Mouse (Mus musculus) midbrain, postnatal 0 days (tissue): Measurements from ENCODE around the gene Vps13c. TPM values are rescaled to one million over a fixed set of nuclear protein-coding genes. Genes with fewer than 3 reads are reported as not detected.

Source experiments
- ATAC-seq: fragments of 200-750 bp; cut with Nextera tagmentation; 2 replicates; pipeline ENCODE4 v1.8.0; 2017; ENCODE audit warnings: moderate number of reproducible peaks, mild to moderate bottlenecking, moderate TSS enrichment, moderate library complexity; ENCODE audit not compliant: low FRiP score
- DNase-seq: peaks from one replicate; pipeline ENCODE4 v3.0.0-alpha.2; 2015; ENCODE audit warnings: low spot score
- H3K27ac ChIP-seq: fragments of 300-500 bp; sonication (generic); 2 replicates; pipeline ENCODE4 v1.5.1; 2014; ENCODE audit warnings: low read depth, mild to moderate bottlenecking, low read length, mixed read lengths
- H3K27me3 ChIP-seq: fragments of 300-500 bp; sonication (generic); 2 replicates; pipeline ENCODE4 v1.6.1; 2014; ENCODE audit warnings: low read length, control low read depth, mixed read lengths; ENCODE audit not compliant: insufficient read depth
- H3K36me3 ChIP-seq: fragments of 300-500 bp; sonication (generic); 2 replicates; pipeline ENCODE4 v1.6.1; 2014; ENCODE audit warnings: low read length, control low read depth, mixed read lengths; ENCODE audit not compliant: insufficient read depth
- H3K4me1 ChIP-seq: fragments of 300-500 bp; sonication (generic); 2 replicates; pipeline ENCODE4 v1.6.1; 2014; ENCODE audit warnings: mild to moderate bottlenecking, control low read depth, antibody characterized with exemption, low read length, mixed read lengths; ENCODE audit not compliant: insufficient read depth
- H3K4me2 ChIP-seq: fragments of 300-500 bp; sonication (generic); 2 replicates; pipeline ENCODE4 v1.6.1; 2014; ENCODE audit warnings: low read depth, mild to moderate bottlenecking, low read length, mixed read lengths; ENCODE audit not compliant: poor library complexity, severe bottlenecking
- H3K4me3 ChIP-seq: fragments of 300-500 bp; sonication (generic); 2 replicates; pipeline ENCODE4 v1.5.1; 2014; ENCODE audit warnings: low read depth, mild to moderate bottlenecking, low read length, moderate library complexity
- H3K9ac ChIP-seq: fragments of 300-500 bp; sonication (generic); replicated peaks from 2 replicates; pipeline ENCODE4 v1.6.1; 2014; ENCODE audit warnings: mild to moderate bottlenecking, low read length, moderate library complexity, mixed read lengths; ENCODE audit not compliant: poor library complexity, severe bottlenecking
- H3K9me3 ChIP-seq: fragments of 300-500 bp; sonication (generic); 2 replicates; pipeline ENCODE4 v1.6.1; 2016; ENCODE audit warnings: low read length, control low read depth
- CTCF ChIP-seq: IDR thresholded peaks from 2 replicates; pipeline ENCODE4 v1.5.1; 2016; ENCODE audit warnings: antibody characterized with exemption, mild to moderate bottlenecking
- WGBS: fragments of 180-500 bp; shearing (Covaris S2); extraction: QIAGEN DNeasy Blood & Tissue Kit; methylation state at CpG from one replicate; pipeline ENCODE4 v1.1.7; 2014; 5-methylcytosine and 5-hydroxymethylcytosine counted together
- polyA plus RNA-seq: library from polyadenylated mRNA; unstranded; fragments of >200 nt; fragmentation: Nextera tagmentation; extraction: Ambion mirVana; gene quantifications from 2 replicates; pipeline ENCODE4 v1.2.1, GENCODE M21; 2015
- total RNA-seq: library from RNA; depleted of rRNA; stranded (reverse); fragments of >200 nt; gene quantifications from 2 replicates; pipeline ENCODE4 v1.2.3, GENCODE M21; 2014

Vps13c gene
- total and polyA plus RNA-seq, 2 experiments from 2014 or later, result 8.4 to 31.5 TPM

DNA sequence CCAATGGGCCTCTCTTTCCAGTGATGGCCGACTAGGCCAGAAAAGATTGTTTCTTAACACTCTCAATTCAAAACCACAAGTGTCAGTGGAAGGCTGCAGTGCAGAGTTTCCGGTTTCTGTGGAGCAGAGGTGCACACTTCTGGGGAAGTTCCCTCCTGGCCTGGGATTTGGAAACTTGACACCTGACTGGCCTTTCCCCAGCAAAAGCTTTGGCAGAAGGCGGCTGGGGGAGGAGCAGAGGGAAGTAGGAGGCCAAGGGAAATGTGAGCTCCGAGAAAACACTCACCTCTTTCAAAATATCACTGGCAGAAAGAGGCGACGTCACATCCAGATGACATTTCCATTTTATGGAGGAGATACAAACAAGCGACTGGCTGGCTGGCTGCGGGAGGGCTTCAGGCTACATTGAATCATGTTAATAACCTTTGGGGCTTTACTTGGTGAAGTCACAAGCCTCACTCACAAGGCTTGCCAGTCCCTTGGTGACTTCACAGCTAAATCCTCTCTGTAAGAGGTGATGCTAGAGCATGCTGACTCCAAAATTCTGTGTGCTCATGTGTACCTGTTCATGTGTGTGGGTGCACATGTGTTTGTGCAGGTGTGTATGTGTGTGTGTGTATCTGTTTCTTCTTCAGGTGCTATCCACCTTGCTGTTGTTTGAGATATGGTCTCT is 26.4 kb upstream of the Vps13c start:
- DNase-seq, result no peak
- H3K9me3 ChIP-seq, result no peaks in the 10 kb centered on the region
- no peak overlapping the region for H3K4me3 ChIP-seq
- WGBS, result 14% methylated on average over 8 of the region's 8 CpGs
- no peak for TF ChIP-seq CTCF
- no peaks in the 10 kb centered on the region for H3K4me1 ChIP-seq
- H3K36me3 ChIP-seq, result no peaks in the 10 kb centered on the region
- ATAC-seq, result no peak
- H3K27me3 ChIP-seq, result no peaks in the 10 kb centered on the region
- no peak overlapping the region for H3K27ac ChIP-seq
- no peak overlapping the region for H3K4me2 ChIP-seq
- no peak overlapping the region for H3K9ac ChIP-seq

- H3K36me3 ChIP-seq, result no peaks in the 10 kb centered on the region
- no peaks in the 10 kb centered on the region for H3K9me3 ChIP-seq
- TF ChIP-seq CTCF, result no peak
- no peaks in the 10 kb centered on the region for H3K27me3 ChIP-seq
- H3K9ac ChIP-seq, result no peak overlapping the region
- no peak overlapping the region for H3K4me3 ChIP-seq
- DNase-seq (no peak), ATAC-seq (no peak)
- no peak overlapping the region for H3K4me2 ChIP-seq
- H3K4me1 ChIP-seq, result no peaks in the 10 kb centered on the region
- 68% methylated on average over 2 of the region's 2 CpGs for WGBS
- no peak overlapping the region for H3K27ac ChIP-seq
Observed at GRCm38 (mm10) chr9:67816172-67816928, 23.8 kb upstream of the Vps13c start.

GRCm38 (mm10) chr9:67817898-67818667 is 22.1 kb upstream of the Vps13c start:
- WGBS, result 57% methylated on average over 10 of the region's 10 CpGs
- Histone ChIP-seq H3K36me3 (no peaks in the 10 kb centered on the region), H3K9ac (no peak overlapping the region), H3K27ac (no peak overlapping the region), H3K4me2 (no peak overlapping the region), H3K4me1 (no peaks in the 10 kb centered on the region), H3K9me3 (no peaks in the 10 kb centered on the region), H3K4me3 (no peak overlapping the region), H3K27me3 (no peaks in the 10 kb centered on the region)
- ATAC-seq, result no peak
- no peak for TF ChIP-seq CTCF
- DNase-seq, result no peak

DNA sequence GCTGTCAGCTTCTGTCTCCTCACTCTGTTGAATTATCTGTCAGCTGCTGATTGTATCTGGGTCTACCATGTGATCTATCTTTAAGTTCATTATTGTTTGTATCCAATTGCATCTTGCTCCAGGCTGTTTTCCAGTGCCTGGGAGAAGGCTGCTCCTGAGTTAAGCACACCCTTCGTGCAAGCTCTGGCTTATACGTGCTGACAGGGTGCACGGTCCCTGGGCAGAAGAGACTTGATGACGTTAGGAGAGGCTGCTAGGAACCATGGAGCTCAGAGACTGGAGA is 21.6 kb upstream of the Vps13c start:
- Histone ChIP-seq H3K9ac (no peak overlapping the region), H3K4me1 (no peaks in the 10 kb centered on the region), H3K4me2 (no peak overlapping the region), H3K27ac (no peak overlapping the region), H3K27me3 (no peaks in the 10 kb centered on the region), H3K4me3 (no peak overlapping the region), H3K36me3 (no peaks in the 10 kb centered on the region), H3K9me3 (no peaks in the 10 kb centered on the region)
- 86% methylated on average over 4 of the region's 4 CpGs for WGBS
- DNase-seq (no peak), ATAC-seq (no peak)
- no peak for TF ChIP-seq CTCF

GRCm38 (mm10) chr9:67823131-67823530 is 17.1 kb upstream of the Vps13c start:
- Histone ChIP-seq H3K36me3 (no peaks in the 10 kb centered on the region), H3K9ac (no peak overlapping the region), H3K4me2 (no peak overlapping the region), H3K4me1 (no peaks in the 10 kb centered on the region), H3K27ac (no peak overlapping the region), H3K4me3 (no peak overlapping the region), H3K27me3 (no peaks in the 10 kb centered on the region), H3K9me3 (no peaks in the 10 kb centered on the region)
- no peak for TF ChIP-seq CTCF
- DNase-seq (no peak), ATAC-seq (no peak)
- 85% methylated on average over 5 of the region's 5 CpGs for WGBS

DNA sequence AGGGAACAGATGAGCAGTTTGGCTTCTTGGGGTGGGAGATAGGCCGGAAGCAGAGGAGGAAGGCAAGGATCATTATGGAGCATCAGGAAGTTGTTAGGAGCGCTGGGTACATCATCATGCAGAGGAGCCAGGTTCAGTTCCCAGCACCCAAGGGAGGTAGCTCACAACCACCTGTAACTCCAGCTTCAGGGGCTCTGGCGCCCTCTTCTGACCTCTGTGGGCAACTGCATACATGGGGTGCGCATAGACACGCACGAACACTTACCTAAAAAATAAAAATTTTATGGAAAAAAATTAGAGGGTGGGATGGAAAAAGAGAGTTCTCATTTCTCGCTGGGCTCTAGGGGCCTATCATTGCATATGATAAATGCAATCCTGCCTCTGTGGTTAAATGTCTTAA is 14.7 kb upstream of the Vps13c start:
- Histone ChIP-seq H3K4me2 (no peak overlapping the region), H3K36me3 (no peaks in the 10 kb centered on the region), H3K27me3 (peaks cover 14% of the 10 kb centered on the region; the same call in 1 of the 2 replicates), H3K9ac (no peak overlapping the region), H3K27ac (no peak overlapping the region), H3K4me3 (no peak overlapping the region), H3K9me3 (no peaks in the 10 kb centered on the region), H3K4me1 (no peaks in the 10 kb centered on the region)
- ATAC-seq (no peak), DNase-seq (no peak)
- TF ChIP-seq CTCF, result no peak
- WGBS, result 85% methylated on average over 7 of the region's 7 CpGs
